Mouse (Mus musculus) activated CD4-positive, CD25-positive, alpha-beta regulatory T cell, adult 9 weeks (primary cell): ENCODE results near the gene Cd59b. TPM values are rescaled to one million over a fixed set of nuclear protein-coding genes. Genes with fewer than 3 reads are reported as not detected.

Source experiments
- polyA plus RNA-seq: library from polyadenylated mRNA; unstranded; fragments of 100-300 nt; shearing (Covaris generic); gene quantifications from one replicate; pipeline ENCODE4 v1.2.1, GENCODE M21; 2017

The Cd59b gene
- polyA plus RNA-seq = 0.53 TPM

GRCm38 (mm10) chr2:104069704-104070185, at the start of gene Cd59b:
Gene Cd59b, plus strand, starts transcription at chr2:104069849.

GRCm38 (mm10) chr2:104027458-104028138, 42.1 kb upstream of the Cd59b start, which contains the start of gene Fbxo3:
Gene Fbxo3, plus strand, starts transcription at chr2:104027721.

GRCm38 (mm10) chr2:104028139-104028723, 41.4 kb upstream of the Cd59b start, which contains the start of gene 4931422A03Rik:
Gene 4931422A03Rik, minus strand, starts transcription at chr2:104028361.

GRCm38 (mm10) chr2:104065526-104065925, 4.1 kb upstream of the Cd59b start, which contains the start of gene Gm10912:
Gene Gm10912, plus strand, starts transcription at chr2:104065826.

GRCm38 (mm10) chr2:104068450-104068849, 1.2 kb upstream of the Cd59b start, which contains the start of gene Gm10799:
Gene Gm10799, minus strand, starts transcription at chr2:104068550.

GRCm38 (mm10) chr2:104095741-104096213, 26.1 kb downstream of the Cd59b start, which contains the start of gene Cd59a:
Gene Cd59a, plus strand, starts transcription at chr2:104095801.

GRCm38 (mm10) chr2:104122505-104123378, 53.1 kb downstream of the Cd59b start, which contains the start of gene A930018P22Rik:
Gene A930018P22Rik, plus strand, starts transcription at chr2:104122769.

Other genes with a start within 250 kb of the Cd59b start
- gene Lmo2, start 111.9 kb upstream of the Cd59b start, polyA plus RNA-seq = 0.53 TPM
- 51.5 TPM for gene Fbxo3, start 42.1 kb upstream of the Cd59b start, polyA plus RNA-seq
- 4.7 TPM for gene 4931422A03Rik, start 41.5 kb upstream of the Cd59b start, polyA plus RNA-seq
- gene Gm10912, start 4.0 kb upstream of the Cd59b start, polyA plus RNA-seq = 0.16 TPM
- gene Gm10799, start 1.3 kb upstream of the Cd59b start, polyA plus RNA-seq = not detected
- gene Cd59a, start 26.0 kb downstream of the Cd59b start, polyA plus RNA-seq = 0.43 TPM
- not detected for gene A930018P22Rik, start 52.9 kb downstream of the Cd59b start, polyA plus RNA-seq